Mouse (Mus musculus) heart, embryonic 16.5 days (tissue): ENCODE measurements around the gene Mslnl. TPM values are rescaled to one million over a fixed set of nuclear protein-coding genes. Genes with fewer than 3 reads are reported as not detected.

Experiments
- ATAC-seq: fragments of 200-750 bp; cut with Nextera tagmentation; replicated peaks from 2 replicates; pipeline ENCODE4 v1.8.0; 2017; ENCODE audit warnings: moderate number of reproducible peaks; ENCODE audit not compliant: insufficient read depth, low FRiP score; ENCODE audit errors: extremely low read depth
- H3K27ac ChIP-seq: fragments of 300-500 bp; sonication (generic); 2 replicates; pipeline ENCODE4 v1.5.1; 2014; ENCODE audit warnings: mild to moderate bottlenecking, low read length, control low read depth, moderate library complexity
- H3K27me3 ChIP-seq: fragments of 300-500 bp; sonication (generic); 2 replicates; pipeline ENCODE4 v1.6.1; 2014; ENCODE audit warnings: low read length, mixed read lengths; ENCODE audit not compliant: control insufficient read depth, insufficient read depth
- H3K36me3 ChIP-seq: fragments of 300-500 bp; sonication (generic); 2 replicates; pipeline ENCODE4 v1.6.1; 2014; ENCODE audit not compliant: control insufficient read depth, insufficient read depth
- H3K4me1 ChIP-seq: fragments of 300-500 bp; sonication (generic); 2 replicates; pipeline ENCODE4 v1.6.1; 2014; ENCODE audit warnings: low read length, mixed read lengths; ENCODE audit not compliant: control insufficient read depth, insufficient read depth
- H3K4me2 ChIP-seq: fragments of 300-500 bp; sonication (generic); 2 replicates; pipeline ENCODE4 v1.6.1; 2014; ENCODE audit warnings: low read depth, mild to moderate bottlenecking, control low read depth, low read length
- H3K4me3 ChIP-seq: fragments of 300-500 bp; sonication (generic); 2 replicates; pipeline ENCODE4 v1.5.1; 2014; ENCODE audit warnings: mild to moderate bottlenecking, control low read depth, low read length
- H3K9ac ChIP-seq: fragments of 300-500 bp; sonication (generic); 2 replicates; pipeline ENCODE4 v1.6.1; 2014; ENCODE audit warnings: low read length, control low read depth
- H3K9me3 ChIP-seq: fragments of 300-500 bp; sonication (generic); replicated peaks from 2 replicates; pipeline ENCODE4 v1.6.1; 2016; ENCODE audit warnings: low read length; ENCODE audit not compliant: control insufficient read depth
- WGBS: fragments of 180-500 bp; shearing (Covaris S2); extraction: QIAGEN DNeasy Blood & Tissue Kit; methylation state at CpG from one replicate; pipeline ENCODE4 v1.1.7; 2014; 5-methylcytosine and 5-hydroxymethylcytosine counted together
- polyA plus RNA-seq: library from polyadenylated mRNA; unstranded; fragments of >200 nt; fragmentation: Nextera tagmentation; extraction: Ambion mirVana; gene quantifications from 2 replicates; pipeline ENCODE4 v1.2.1, GENCODE M21; 2015

Mslnl gene
- polyA plus RNA-seq, 1 experiment from 2014 or later = 0.16 TPM

DNA sequence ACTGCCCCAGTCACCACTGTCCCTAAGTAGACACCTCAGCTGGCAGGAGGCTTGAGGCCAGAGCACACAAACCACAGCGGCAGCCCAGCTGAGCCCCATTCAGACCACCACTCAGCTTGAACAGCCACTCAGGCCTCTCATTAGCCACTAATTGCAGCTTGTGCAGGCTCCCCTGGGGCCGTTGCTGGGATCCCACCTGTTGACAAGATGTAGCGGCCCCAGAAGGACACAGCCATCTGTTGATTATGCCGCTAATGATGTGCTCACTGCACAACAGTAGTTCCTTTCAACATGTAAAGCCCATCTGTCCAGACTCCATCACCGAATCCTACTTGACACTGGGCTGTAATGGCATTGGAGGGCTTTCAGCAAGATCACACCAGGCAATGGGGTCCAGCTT, 30.0 kb downstream of the Mslnl start:
- H3K27ac ChIP-seq = no peak overlapping the region
- ATAC-seq = no peak
- H3K4me3 ChIP-seq = no peak overlapping the region
- no peak overlapping the region for H3K9ac ChIP-seq
- H3K4me1 ChIP-seq = no peaks in the 10 kb centered on the region
- H3K36me3 ChIP-seq = no peaks in the 10 kb centered on the region
- H3K4me2 ChIP-seq = no peak overlapping the region
- 58% methylated on average over 5 of the region's 5 CpGs for WGBS
- no peaks in the 10 kb centered on the region for H3K9me3 ChIP-seq
- no peaks in the 10 kb centered on the region; the same call in 1 of the 2 replicates for H3K27me3 ChIP-seq

DNA sequence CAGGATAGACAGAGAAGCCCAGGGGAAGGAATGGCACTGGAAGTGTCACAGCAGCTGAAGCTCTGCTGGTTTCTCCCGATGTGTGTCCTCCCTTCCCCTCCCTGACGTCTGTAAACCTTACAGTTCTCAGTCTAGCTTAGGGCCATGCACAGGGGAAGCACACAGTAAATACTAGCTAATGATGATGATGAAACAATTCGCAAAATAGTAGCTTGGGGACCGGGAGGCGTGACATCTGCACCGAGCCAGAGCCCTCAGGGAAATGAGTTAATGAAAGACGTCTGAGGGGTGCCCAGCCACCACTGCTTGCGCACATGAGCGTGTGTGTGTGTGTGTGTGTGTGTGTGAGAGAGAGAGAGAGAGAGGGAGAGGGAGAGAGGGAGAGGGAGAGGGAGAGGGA, 33.5 kb downstream of the Mslnl start:
- peaks cover 3% of the 10 kb centered on the region for H3K4me1 ChIP-seq
- no peak overlapping the region for H3K4me2 ChIP-seq
- H3K9me3 ChIP-seq = no peaks in the 10 kb centered on the region
- no peaks in the 10 kb centered on the region for H3K36me3 ChIP-seq
- 55% methylated on average over 9 of the region's 9 CpGs for WGBS
- no peak overlapping the region for H3K27ac ChIP-seq
- no peaks in the 10 kb centered on the region; the same call in 1 of the 2 replicates for H3K27me3 ChIP-seq
- no peak for ATAC-seq
- H3K4me3 ChIP-seq = no peak overlapping the region
- no peak overlapping the region for H3K9ac ChIP-seq

DNA sequence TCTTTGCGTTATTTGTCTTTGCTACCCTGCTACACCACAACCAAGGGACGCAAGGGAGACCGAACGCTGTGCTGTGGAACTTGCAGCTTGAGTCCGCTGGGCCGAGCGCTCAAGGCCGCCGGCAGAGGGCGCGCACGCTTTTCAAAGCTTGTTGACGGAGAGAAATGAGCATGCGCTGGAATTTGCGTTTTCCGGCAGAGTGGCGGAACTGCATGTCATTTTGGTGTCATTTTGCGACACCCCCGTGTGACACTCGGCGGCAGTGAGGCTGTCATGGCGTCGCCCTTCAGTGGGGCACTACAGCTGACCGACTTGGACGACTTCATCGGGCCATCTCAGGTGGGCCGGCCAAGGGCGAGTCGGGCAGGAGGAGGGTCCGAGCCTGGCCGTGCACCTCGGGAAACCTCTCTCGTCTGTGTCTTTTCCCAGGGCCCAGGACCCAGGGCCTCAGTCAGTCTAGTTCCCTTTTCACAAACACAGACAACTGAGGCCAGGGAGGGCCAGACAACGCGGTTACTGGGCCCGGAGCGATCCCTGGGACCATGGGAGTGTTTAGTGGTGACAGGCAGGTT, 37.8 kb downstream of the Mslnl start, which contains the start of gene Narfl:
Gene Narfl (plus strand): TSS at position 228 of the 572 bp plus-strand sequence.
- no peaks in the 10 kb centered on the region for H3K9me3 ChIP-seq
- H3K4me2 ChIP-seq = peak within 1 kb of the TSS; percentile 94
- H3K27ac ChIP-seq = peak within 1 kb of the TSS; percentile 57
- under 1% methylated on average over 37 of the region's 37 CpGs for whole genome bisulfite sequencing
- H3K9ac ChIP-seq = peak within 1 kb of the TSS; percentile 97
- peak within 1 kb of the TSS; percentile 94 for H3K4me3 ChIP-seq
- H3K27me3 ChIP-seq = no peaks in the 10 kb centered on the region; the same call in 1 of the 2 replicates
- H3K4me1 ChIP-seq = peaks cover 7% of the 10 kb centered on the region
- H3K36me3 ChIP-seq = 0 out of 2 replicates have a peak, but pooled peaks cover 11% of the 10 kb centered on the region
- ATAC-seq = peak; percentile 89

DNA sequence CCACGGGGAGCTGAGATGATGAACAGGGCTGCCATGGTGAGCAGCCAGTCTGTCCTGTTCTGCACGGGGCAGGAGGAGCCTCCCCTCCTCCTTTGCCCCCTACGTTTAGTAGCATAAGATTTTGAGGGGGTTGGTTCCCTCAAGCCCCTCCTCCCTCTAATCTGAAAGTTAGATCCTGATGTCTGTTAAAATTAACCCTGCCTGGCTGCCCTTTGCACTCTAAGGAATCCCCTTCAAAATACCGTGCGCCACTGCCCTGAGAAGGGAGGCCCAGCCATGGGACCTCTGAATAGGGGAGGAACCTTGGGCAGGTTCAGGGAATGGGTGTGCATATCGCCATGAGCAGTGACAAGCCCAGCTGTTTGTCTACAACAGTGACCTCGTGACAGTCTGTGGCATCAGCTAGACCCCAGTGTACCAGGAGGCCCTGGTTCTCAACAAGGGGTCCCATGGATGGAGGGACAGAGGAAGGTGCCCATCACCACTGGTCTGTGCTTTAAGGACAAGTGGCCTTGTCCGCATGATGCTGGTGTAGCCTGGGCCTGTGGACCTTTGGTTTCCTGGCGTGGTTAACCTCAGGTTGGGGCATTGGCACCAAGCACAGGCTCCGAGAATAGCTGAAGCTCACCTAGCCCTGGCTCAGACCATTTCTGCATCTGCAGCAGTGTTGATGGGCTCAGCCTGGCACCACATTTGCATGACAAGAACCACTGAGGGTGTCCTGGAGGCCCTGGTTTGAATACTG, 39.6 kb downstream of the Mslnl start:
- 75% methylated on average over 10 of the region's 10 CpGs for WGBS
- H3K9ac ChIP-seq = no peak overlapping the region
- H3K36me3 ChIP-seq = peaks cover 23% of the 10 kb centered on the region
- no peak for ATAC-seq
- peaks cover 7% of the 10 kb centered on the region for H3K4me1 ChIP-seq
- H3K27ac ChIP-seq = no peak overlapping the region
- H3K9me3 ChIP-seq = no peaks in the 10 kb centered on the region
- H3K4me2 ChIP-seq = no peak overlapping the region
- no peak overlapping the region for H3K4me3 ChIP-seq
- H3K27me3 ChIP-seq = no peaks in the 10 kb centered on the region; the same call in 1 of the 2 replicates

DNA sequence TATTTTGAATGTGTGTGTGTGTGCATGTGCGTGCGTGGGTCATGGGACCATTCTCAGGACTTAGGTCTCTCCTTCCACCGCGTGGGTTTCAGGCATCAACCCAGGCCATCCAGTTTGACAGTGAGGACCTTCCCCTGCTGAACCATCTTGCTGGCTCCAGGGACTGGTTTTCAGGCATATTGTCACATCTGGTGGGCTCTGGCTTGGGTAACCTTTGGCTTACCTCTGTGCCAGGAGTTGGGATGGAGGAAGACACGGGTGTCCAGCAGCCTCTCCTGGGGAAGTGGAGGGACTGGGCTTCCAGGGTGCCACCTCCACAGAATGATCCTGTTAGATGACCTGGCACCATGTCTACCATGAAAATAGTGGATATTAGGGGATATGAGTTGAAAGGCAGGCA, 42.1 kb downstream of the Mslnl start:
- Histone ChIP-seq H3K4me1 (peaks cover 9% of the 10 kb centered on the region), H3K9me3 (no peaks in the 10 kb centered on the region), H3K4me2 (no peak overlapping the region), H3K27ac (no peak overlapping the region), H3K27me3 (no peaks in the 10 kb centered on the region), H3K4me3 (no peak overlapping the region), H3K9ac (no peak overlapping the region), H3K36me3 (peaks cover 37% of the 10 kb centered on the region)
- WGBS = 86% methylated on average over 5 of the region's 5 CpGs
- ATAC-seq = no peak

DNA sequence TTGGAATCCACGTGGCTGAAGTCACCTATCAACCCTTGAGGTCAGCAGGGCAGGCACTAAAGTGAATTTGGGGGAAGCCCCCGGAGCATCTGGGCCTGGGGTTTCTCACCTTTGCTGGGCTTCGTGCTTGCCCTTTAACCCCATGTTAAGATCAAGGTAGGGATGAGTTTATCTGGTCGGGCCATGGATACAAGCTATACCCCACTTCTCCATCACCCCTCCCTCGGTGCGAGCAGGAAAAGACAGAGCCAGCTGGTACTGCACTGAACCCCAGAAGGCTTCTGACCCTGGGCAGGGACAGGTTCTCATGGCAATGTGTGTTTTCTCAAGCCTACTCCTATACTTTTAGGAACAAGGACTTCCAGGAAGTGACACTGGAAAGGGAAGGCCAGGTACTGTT, 45.5 kb downstream of the Mslnl start:
- peaks cover 37% of the 10 kb centered on the region for H3K36me3 ChIP-seq
- WGBS = 75% methylated on average over 6 of the region's 6 CpGs
- ATAC-seq = no peak

DNA sequence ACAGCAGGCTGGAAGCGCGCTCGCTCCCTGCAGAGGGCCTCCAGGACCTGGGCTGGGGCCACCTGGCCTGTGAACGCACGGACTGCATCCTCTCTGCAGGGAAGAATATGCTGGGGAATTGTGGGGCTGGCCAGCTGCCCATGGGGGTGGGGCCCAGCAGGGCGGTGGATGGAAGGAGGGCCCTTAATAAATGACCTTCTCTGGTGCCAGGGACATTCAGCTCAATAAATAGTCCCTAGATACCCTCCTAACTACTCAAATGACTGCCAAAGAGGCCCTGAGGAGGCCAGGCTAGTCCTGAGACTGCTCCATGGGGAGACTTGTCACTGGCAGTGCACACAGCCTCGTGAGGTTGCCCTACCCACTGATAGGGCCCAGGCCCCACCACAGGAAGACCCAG, 47.2 kb downstream of the Mslnl start:
- Histone ChIP-seq H3K4me1 (peaks cover 22% of the 10 kb centered on the region), H3K27me3 (no peaks in the 10 kb centered on the region), H3K9ac (0 out of 2 replicates have a peak overlapping the region, but pooled peaks have one; percentile 4), H3K27ac (peak overlapping the region; percentile 70), H3K9me3 (no peaks in the 10 kb centered on the region), H3K4me2 (no peak overlapping the region), H3K36me3 (peaks cover 30% of the 10 kb centered on the region), H3K4me3 (no peak overlapping the region)
- WGBS = 54% methylated on average over 7 of the region's 7 CpGs
- no peak; the same call in 1 of the 2 replicates for ATAC-seq

More for the DNA sequence above, 45.5 kb downstream of the Mslnl start:
- H3K4me3 ChIP-seq = no peak overlapping the region
- no peak overlapping the region for H3K4me2 ChIP-seq
- no peak overlapping the region for H3K9ac ChIP-seq
- H3K4me1 ChIP-seq = peaks cover 22% of the 10 kb centered on the region
- no peak overlapping the region for H3K27ac ChIP-seq
- no peaks in the 10 kb centered on the region for H3K9me3 ChIP-seq
- H3K27me3 ChIP-seq = no peaks in the 10 kb centered on the region

DNA sequence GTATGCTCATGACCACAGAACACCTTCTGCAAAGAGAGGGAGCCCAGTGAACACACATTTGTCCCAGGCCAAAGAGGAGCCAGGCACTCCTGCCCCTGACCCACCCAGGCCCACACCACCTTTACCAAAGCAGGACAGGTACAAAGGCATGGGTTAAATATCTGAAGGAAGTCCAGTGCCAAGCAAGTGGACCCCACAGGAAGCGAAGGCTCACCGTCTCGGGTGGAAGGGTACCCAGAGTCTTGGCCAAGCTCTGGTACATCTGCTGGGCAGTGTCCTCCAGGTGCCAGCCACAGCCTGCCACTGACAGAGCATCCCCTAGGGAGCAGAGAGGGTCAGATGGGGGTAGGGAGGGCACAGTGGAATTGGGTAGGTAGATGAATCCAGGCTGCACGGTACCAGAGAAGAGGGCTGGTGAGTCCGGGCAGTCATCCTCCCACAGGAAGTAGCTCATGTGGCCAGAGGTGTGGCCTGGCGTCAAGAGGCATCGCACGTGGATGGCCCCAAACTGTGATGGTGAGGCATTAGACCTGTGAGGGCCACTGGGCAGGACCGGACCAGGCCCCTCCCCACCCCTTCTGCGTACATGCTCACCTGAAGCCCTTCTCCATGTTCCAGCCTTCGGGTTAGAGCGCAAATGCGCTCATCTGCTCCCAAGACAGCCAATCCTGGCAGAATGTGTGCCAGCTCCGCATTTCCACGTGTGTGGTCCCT, 48.2 kb downstream of the Mslnl start:
- WGBS = 78% methylated on average over 15 of the region's 15 CpGs
- Histone ChIP-seq H3K36me3 (peaks cover 23% of the 10 kb centered on the region), H3K4me2 (peak overlapping the region; percentile 84), H3K27ac (no peak overlapping the region; the same call in 1 of the 2 replicates), H3K4me3 (peak overlapping the region; percentile 85), H3K4me1 (peaks cover 22% of the 10 kb centered on the region), H3K9me3 (no peaks in the 10 kb centered on the region), H3K9ac (peak overlapping the region; percentile 77), H3K27me3 (no peaks in the 10 kb centered on the region)
- no peak for ATAC-seq
